Mouse (Mus musculus) cerebral cortex, adult 2 months (tissue): ENCODE measurements around the gene Kat7.

Experiments used
- WGBS: fragments of 180-500 bp; shearing (Covaris S2); methylation state at CpG from one replicate; pipeline ENCODE4 v1.1.7; 2018; 5-methylcytosine and 5-hydroxymethylcytosine counted together

Kat7 gene

DNA sequence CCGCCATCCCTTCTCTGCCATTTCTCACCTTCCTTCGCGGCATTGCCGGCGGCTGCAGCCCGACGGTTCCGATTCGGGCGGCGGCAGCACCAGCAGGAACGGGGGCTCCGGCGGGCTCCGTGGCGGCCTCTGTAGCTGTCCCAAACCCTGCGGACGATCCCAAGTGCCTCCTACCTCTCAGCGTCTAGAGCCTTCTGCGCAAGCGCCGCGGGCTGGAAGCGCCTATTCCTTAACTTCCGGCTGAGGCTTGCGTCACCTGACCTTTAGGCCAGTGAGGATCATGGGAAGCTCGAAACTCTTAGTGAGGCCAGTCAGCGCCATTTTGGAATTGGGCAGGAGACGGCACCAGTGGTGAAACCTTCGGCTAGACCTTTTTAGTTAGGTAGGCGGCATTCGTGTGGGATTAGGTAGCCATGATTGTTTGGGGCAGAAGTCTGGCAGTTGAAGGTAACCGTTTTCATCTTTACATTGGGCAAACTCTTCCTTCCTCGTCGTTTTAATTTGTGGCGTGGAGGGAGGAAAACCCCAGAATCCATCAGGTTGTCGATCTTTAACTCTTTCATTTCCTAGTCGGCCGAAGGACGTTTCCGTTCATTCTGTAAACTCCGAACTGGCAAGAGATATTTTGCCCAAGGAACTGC is at the start of gene Kat7:
Gene Kat7, minus strand, starts transcription at position 240 of the 641 bp plus-strand sequence.
- under 1% methylated on average over 42 of the region's 42 CpGs for WGBS

DNA sequence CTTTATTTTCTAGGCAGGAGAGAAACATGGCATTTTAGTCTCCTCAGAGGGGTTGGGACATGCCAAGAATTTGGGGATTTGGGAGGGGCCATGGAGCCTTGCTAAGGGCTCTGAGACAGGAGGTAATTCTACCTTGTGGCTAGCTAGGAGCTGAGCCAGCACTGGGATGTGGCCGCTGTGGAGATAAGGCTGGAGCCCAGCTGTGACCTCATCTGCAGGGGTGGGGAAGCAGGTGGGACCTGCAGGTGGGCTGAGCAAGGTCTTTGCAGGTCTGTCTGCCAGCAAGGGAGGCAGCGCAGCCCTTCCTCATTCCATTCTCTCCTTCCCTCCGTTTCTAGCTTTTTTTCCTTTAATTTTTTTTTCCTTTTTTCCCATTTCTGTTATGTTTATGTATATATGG is 48.2 kb upstream of the Kat7 start:
- 82% methylated on average over 3 of the region's 3 CpGs for WGBS

DNA sequence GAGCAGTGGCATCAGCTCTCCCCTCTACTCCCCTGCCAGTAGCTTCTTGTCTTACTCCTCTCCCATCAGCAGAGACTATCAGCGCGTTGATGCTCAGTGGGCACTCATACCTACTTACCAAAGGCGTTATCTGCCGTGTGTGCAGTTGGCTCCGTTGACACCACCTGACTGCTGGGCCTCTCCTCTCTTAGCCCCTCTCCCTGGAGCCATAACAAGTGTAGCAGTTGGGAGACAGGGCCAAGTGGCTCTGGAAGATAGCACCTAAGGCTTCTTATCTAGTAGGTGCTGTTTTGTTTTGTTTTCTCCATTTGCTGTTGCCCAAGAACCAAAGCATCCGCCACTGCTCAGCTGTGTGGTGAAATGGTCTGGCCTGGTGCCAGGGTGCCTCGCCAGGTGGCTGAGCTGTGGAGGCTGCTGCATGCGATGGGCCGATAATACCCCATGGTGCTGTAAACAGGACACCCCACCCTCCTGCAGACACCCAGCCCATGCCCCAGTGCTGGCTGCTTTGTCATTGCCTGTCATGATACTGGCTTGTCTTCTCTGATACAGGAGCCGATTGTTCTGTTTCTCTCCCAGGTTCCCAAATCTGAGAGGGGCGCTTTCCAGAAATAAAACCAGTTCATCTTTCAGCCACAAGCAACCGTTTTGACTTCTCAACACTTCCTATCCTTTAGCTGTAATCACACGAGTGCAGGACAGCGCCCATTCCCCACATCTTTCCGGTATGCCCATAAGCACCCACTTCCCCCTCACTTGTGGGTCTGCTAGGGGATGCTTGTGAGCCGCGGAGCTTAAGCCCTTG is 46.6 kb upstream of the Kat7 start:
- WGBS, result 68% methylated on average over 17 of the region's 17 CpGs

DNA sequence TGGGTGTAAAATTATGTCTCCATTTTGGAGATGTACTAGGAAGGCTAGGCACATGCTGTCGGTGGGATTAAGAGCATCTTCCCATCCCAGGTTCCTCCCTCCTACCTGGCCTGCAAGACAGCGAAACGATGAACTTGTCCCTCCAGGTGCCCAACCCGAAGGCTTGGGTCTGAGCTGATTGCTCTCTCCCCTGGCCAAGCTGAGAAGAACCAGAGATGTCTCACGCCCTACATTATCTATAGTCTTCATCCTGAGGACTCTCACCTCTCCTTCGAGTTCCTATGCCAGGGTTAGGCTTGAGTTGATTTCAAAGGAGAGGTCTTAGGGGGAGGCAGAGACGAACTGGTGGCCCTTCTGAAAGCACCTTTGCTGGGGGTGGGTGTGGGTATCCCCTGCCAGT is 46.0 kb upstream of the Kat7 start:
- WGBS, result 90% methylated on average over 7 of the region's 7 CpGs

DNA sequence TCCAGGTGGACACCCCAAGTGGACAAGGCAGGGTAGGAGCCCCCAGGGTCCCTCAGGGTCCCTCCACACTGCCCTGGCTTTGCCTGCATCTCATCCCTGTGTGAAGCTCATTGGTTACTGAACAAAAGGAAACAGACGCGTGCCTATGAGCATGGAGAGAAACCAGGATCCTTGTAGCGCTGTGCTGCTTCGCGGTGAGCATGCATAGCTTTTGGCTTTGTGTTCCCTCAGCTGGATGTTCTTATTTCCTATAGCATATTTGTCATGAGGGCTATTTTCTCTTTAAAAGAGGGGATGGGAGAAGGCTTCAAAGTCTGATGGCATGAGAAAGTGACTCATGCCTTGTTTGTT is 45.6 kb upstream of the Kat7 start:
- 98% methylated on average over 5 of the region's 5 CpGs for WGBS

DNA sequence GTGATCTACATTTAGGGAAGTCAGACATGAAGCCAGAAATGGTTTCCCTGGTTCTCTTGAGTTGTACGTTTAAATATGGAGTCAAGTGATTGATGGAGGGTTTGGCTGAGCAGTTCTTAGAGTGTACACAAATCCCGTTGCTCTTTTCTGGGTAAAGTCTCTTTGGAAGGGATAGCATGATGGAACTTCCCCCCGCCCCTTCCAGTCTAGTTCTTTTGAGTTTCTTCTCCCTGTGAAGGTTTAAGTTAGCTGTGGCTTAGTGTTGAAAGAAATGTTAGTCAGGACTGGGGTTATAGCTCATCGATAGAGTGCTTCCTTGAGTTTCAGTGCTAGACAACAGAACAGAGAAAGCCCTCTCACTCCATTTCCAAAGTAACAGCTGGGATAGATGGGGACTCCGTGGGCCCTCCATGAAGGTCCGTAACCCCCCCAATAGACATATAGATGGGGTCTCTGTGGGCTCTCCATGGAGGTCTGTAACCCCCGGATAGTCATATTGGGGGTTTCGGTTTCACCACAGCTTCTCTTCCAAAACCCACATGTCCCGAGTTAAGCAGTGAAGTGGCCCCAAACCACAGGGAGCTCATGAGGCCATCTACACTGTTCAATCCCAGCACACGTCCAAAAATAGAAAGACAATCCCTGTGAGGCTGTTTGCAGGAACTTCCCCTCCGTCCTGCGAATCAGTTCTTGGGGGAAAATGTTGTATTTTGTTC is 45.1 kb upstream of the Kat7 start:
- WGBS, result 86% methylated on average over 12 of the region's 12 CpGs

DNA sequence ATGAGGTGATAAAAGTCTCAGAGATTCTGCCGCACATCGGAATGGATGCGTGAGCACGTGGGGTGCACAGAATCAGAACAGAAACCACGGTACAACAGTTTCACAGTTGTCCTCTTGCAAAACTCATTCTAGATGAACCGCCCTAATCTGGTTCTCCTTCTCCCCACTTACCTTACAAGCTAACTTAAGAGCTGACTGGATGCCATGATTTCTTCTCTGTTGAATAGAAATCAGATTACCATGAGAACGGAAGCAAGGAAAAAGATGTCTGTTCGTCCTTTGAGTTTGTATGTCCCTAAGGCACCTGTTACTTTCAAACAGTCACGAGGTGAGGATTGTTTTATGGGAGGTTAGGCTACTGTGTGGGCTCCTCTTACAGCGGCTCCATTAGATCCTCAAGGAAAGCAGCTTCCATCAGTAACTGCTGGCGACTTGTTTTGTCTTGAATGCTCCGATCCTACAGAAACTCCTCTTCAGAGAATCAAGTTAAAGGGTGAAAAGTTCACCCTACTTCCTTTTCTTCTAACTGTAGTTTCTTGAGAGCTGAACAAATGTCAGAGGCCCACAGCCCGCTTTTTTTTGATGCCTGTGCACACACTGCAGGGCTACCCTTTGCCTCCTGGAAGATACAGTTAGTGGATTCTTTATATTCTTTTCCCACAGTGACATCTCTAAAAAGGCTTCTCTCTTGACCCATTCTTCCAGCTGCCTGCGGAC is 44.3 kb upstream of the Kat7 start:
- WGBS, result 89% methylated on average over 14 of the region's 14 CpGs

DNA sequence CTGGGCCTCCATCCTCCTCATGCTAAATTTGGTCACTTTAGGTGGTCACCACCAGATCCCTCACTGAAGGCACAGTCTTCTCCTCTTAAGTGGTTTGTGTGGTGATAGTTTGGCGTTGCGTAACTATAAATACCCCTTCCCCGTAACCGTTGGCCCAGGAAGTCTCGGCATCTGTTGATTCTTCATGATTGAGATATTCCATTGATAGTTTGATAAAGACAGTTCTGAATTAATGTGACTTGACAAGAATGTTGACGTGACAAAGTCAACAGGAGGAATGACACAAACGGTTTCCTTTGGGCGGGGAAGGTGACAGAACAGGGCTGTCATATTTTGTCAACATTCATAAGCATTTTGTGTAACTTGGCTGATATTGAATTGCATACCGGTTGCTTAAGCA is 43.2 kb upstream of the Kat7 start:
- WGBS, result 90% methylated on average over 9 of the region's 9 CpGs

DNA sequence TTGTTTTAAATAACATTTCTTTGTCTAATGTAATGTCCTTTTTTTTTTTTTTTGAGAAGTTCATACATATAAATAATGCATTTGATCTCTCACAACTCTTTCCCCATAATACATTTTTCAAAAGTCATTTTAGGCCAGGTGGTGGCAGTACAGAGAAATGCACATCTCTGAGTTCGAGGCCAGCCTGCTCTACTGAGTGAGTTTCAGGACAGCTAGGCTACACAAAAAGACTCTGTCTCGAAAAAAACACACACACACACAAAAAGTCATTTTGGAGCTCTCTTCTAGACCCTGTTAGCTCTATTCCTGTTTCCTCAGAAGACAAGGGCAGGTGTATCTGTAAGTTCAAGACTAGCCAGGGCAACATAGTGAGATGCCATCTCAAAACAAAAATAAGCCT is 42.6 kb upstream of the Kat7 start:
- 89% methylated on average over 2 of the region's 2 CpGs for WGBS

DNA sequence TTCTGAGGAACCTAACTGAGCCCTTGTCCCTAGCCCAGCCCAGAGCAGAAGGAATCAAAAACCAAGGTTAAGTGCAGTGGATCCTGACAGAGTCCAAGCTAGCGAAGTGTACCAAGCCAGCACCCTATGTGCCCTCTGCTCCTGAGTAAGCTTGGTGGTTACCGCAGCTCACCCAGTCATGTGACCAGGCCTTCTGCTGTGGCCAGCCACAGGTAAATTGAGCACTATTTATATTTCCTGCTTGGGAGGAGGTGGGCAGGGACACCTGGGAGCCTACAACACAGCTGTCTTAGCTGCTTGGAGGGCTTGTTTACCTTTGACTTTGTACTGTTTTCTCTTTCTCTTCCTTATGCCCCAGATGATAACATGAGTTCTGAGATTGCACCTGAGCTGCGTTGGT is 40.9 kb upstream of the Kat7 start:
- 89% methylated on average over 3 of the region's 3 CpGs for WGBS

DNA sequence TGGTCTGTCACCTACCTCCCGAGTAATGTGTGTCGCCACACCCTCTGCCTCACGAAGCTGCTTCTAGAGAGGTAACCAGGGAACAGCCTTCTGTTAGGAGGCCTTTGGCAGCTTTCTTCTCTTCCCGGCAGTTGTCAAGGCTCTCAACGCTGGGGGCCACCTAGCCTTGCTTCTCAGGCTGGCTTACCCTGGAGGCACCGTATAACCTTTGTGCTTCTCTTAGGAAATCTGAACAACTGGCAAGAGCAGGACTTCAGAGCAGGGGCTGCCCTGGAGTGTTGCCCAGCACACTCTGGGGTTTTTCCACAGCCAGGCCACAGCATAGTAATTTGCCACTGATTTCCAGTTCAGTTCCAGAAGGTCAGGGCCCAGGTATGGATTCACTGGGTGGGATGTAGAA is 40.2 kb upstream of the Kat7 start:
- 54% methylated on average over 6 of the region's 6 CpGs for WGBS

DNA sequence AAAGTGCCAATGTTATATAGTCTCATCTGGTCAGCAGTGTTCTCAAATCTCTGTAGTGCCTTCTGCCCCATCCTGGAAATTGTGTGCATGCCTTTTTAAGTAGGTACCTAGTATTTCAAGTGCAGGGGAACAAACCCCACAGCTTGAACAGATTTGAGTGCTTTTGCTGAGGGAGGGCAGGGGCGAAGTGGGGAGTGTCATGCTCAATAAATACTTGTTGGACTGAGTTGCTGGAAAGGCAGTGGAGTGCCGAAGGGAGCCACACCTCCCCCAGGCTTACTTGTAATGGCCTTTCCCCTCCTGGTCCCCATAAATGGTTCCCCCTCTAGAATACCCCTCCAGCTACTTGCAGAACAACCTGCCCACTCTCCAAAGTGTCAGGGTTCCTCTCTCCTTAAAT is 34.1 kb upstream of the Kat7 start:
- 88% methylated on average over 2 of the region's 2 CpGs for WGBS

DNA sequence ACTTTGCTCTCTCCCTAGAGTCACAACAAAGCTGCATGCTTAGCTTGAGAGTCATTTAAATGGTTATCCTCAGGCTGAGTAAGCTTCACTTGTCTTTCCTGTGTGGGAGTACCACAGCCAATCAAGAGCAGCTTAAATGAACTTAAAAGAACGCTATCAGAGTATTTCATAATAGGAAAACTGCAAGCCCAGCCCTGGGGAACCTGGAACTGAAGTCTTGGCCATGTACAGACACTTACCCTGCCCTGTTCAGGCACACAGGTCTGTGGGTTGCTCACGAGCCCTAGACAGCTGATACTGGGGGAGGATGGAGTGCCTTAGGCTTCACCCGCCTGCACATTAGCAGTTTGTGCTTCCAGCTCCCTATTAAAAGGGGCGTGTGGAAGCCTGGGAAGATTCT is 33.1 kb upstream of the Kat7 start:
- 43% methylated on average over 4 of the region's 4 CpGs for WGBS

DNA sequence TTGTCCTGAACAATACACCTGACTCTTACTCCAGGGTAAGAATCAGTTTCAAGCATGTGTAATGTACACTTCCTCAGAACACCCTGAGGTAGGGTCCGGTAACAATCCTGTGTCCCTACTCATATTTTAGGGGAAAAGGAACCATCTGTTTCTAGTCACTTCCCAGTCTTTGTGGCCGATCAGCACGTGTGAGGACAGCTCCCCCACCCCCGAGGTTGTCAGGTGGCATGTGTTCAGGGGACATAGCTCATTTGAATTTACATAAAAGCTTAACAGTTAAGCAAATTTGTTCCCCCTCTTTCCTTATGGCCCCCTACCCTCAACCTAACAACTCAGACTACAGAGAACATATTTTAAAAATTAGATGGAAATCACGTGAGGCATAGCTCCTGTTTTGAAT is 30.6 kb upstream of the Kat7 start:
- 57% methylated on average over 5 of the region's 5 CpGs for WGBS

DNA sequence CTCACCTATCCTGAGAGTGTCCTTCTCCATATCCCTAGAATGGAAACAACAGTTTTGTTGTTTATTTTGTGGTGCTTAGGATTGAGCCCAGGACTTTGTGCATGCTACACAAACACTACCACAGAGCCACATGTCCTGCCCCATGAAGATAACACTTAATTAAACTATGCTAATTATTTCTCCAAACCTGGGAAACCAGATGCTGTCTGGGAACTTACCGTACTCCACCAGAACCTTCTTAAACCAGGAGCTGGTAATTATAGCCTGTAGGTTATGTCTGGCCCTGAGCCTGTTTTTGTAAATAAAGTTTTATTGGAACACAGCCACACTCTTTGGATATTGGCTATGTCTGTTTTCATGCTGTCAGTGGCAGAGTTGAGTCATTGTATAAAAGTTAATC is 30.2 kb upstream of the Kat7 start:
- WGBS, result 86% methylated on average over 1 of the region's 1 CpGs

DNA sequence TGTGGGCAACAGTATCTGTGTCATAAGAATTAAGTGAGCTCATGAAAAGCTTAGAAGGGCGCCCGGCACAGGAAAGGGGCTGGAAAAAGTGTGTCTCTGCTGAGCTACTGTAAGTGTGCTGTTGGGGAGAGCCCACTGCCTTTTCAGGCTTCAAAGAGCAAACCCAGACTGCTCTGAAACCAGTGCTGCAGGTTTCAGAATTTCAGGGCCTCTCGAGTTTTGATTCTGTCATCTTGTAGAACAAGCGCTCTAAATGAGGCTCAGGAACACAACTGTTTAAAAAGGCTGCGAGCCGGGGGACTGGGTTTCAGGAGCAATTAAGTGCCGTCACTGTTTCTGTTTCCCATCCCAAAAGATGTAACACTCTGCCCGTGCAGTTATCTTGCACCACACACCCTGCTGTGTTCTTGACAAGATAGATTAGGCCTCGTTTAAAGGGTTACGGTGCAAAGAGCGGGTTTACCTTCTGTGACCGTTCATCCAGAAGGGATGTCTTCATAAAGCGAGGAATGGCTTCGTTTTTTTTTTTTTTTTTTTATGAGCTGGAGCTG is 29.5 kb upstream of the Kat7 start:
- 56% methylated on average over 14 of the region's 14 CpGs for WGBS

DNA sequence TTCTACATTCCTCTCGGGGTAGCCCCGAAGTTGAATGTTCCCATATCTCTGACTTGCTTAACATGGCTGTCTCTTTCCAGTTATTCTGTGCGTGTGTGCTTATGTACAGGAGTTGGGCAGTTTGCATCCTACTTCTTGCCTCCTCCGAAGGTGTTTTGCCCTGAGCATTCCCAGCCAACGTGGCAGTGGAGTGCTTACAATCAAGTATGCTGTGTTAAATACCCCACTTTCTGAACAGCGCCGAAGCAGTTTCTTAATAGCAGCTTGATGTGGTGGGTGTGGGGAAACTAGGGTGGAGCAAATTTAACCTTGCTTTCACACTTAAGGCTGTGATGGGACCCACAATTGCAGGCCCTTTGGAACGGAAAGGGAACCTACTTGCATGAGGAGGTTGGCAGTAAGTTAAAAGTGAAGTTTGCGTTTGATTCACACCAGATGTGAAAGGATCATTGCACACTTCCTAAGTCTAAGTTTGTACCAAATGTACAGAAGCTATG is 27.8 kb upstream of the Kat7 start:
- WGBS, result 32% methylated on average over 9 of the region's 9 CpGs

DNA sequence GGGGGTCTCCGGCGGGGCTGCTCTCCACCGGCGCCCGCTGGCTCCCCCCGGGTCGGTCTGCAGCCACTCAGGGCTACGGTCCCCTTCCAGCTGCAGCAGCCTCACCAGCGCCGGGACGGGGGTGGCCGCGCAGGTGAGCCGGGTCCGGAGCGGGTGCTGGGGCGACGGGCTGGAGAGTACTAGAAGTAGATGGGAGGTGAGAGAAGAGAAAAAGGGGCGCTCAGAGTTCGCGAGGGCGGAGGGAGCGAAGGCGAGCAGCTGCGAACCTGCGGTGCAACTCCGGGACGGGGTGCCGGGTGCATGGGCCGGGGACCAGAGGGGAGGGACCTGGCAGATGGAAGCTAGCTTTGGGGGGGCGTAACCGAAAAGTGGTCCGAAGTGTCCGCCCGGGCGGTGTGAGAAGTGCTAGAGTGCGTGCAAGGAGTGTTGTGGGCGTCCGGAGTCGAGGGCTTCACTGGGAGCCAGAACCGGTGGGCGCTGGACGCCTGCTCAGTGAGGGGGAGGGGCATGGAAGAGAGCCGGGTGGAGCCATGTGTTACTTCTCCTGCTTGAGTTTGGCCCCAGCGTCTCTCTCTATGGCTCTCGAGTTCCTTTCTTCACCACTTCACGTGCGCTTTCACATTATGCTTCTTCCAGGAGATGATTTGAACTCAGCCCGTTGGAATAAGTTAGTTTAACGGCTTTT is 27.2 kb upstream of the Kat7 start:
- WGBS, result 1% methylated on average over 48 of the region's 50 CpGs

DNA sequence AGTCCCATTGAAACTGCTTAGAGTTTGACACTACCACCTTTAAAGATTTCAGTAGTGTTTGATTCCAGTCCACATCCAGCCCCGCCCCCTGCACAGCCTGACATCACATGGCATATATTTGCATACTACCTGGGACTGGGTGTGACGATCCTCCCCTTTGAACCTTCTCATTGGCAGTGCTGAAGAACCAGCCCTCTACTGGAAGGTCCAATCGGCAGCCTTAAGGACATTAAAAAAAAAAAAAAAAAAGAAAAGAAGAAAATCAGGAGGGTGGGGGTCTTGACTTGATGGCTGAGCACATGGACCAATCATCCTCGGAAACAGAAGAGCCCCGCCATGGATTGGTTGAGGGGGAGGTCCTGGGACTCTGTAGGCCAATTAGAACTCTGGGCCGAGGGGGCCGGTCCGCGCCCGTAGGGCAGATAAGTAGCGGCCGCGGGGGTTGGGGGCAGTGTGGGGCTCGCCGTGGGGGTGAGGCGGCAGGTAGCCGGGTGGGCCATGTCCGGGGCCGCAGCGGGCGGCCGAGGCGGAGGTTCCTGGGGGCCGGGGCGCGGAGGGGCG is 26.6 kb upstream of the Kat7 start, which contains the start of gene Fam117a:
Gene Fam117a, plus strand, starts transcription at position 451 of the 561 bp plus-strand sequence.
- WGBS, result under 1% methylated on average over 22 of the region's 27 CpGs

DNA sequence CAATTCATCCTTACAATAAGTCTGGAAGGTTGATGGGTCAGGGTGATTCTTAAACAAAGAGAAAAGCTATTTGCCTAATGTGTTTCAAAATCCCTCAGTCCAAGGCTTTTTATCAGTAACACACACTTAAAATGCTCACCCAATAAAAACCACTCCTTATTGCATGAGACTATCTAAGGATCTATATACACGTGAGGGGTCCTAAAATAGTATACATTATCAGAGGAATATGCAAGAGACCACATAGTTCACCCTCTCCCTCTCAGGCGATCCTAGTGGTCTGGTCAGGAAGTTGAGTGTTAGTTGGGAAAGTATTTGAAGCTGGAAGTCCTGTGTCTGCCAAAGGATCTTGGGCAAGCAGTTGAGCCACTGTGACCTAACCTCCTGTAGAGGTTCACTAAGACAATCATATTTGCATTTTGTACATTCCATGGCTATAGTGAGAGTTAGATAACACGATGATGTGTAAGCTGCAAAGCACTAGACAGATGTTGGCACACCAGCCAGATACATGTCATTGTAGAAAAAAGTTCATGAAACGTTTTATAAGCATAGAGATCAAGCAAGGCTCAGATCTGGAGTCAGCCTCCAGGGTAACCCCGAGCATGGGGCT is 24.5 kb upstream of the Kat7 start:
- 73% methylated on average over 5 of the region's 5 CpGs for WGBS
